Mouse (Mus musculus) forebrain, embryonic 16.5 days (tissue): ENCODE data around the gene Apba1. TPM values are rescaled to one million over a fixed set of nuclear protein-coding genes. Genes with fewer than 3 reads are reported as not detected.
A peak's percentile ranks its signal among the peaks of the same experiment; 100 is the strongest.

Source experiments
- ATAC-seq: fragments of 200-750 bp; cut with Nextera tagmentation; 2 replicates; pipeline ENCODE4 v1.8.0; 2017; ENCODE audit warnings: mild to moderate bottlenecking, moderate library complexity
- H3K27ac ChIP-seq: fragments of 300-500 bp; sonication (generic); 2 replicates; pipeline ENCODE4 v1.5.1; 2014; ENCODE audit warnings: low read length, control low read depth
- H3K27me3 ChIP-seq: fragments of 300-500 bp; sonication (generic); replicated peaks from 2 replicates; pipeline ENCODE4 v1.6.1; 2014; ENCODE audit warnings: low read length; ENCODE audit not compliant: control insufficient read depth, insufficient read depth
- H3K36me3 ChIP-seq: fragments of 300-500 bp; sonication (generic); 2 replicates; pipeline ENCODE4 v1.6.1; 2014; ENCODE audit not compliant: control insufficient read depth, insufficient read depth
- H3K4me1 ChIP-seq: fragments of 300-500 bp; sonication (generic); replicated peaks from 2 replicates; pipeline ENCODE4 v1.6.1; 2014; ENCODE audit warnings: low read length; ENCODE audit not compliant: control insufficient read depth, insufficient read depth
- H3K4me2 ChIP-seq: fragments of 300-500 bp; sonication (generic); 2 replicates; pipeline ENCODE4 v1.6.1; 2014; ENCODE audit warnings: mild to moderate bottlenecking, low read length, control low read depth
- H3K4me3 ChIP-seq: fragments of 300-500 bp; sonication (generic); replicated peaks from 2 replicates; pipeline ENCODE4 v1.5.1; 2014; ENCODE audit warnings: mild to moderate bottlenecking, low read length, control low read depth
- H3K9ac ChIP-seq: fragments of 300-500 bp; sonication (generic); replicated peaks from 2 replicates; pipeline ENCODE4 v1.6.1; 2014; ENCODE audit warnings: low read depth, low read length, control low read depth
- H3K9me3 ChIP-seq: fragments of 300-500 bp; sonication (generic); 2 replicates; pipeline ENCODE4 v1.6.1; 2016; ENCODE audit warnings: low read length; ENCODE audit not compliant: control insufficient read depth
- WGBS: fragments of 180-500 bp; shearing (Covaris S2); extraction: QIAGEN DNeasy Blood & Tissue Kit; methylation state at CpG from one replicate; pipeline ENCODE4 v1.1.7; 2014; 5-methylcytosine and 5-hydroxymethylcytosine counted together
- polyA plus RNA-seq: library from polyadenylated mRNA; unstranded; fragments of >200 nt; fragmentation: Nextera tagmentation; extraction: Ambion mirVana; gene quantifications from 2 replicates; pipeline ENCODE4 v1.2.1, GENCODE M21; 2015

The Apba1 gene
- polyA plus RNA-seq, 1 experiment from 2014 or later, result 6.6 TPM

- no peak overlapping the region for H3K9ac ChIP-seq
- peak; percentile 90 for ATAC-seq
- no peaks in the 10 kb centered on the region for H3K9me3 ChIP-seq
- peak overlapping the region; percentile 21 for H3K4me2 ChIP-seq
- H3K27me3 ChIP-seq, result no peaks in the 10 kb centered on the region
- no peak overlapping the region for H3K4me3 ChIP-seq
- WGBS, result 12% methylated on average over 10 of the region's 10 CpGs
- H3K4me1 ChIP-seq, result peaks cover 18% of the 10 kb centered on the region
- H3K36me3 ChIP-seq, result no peaks in the 10 kb centered on the region
- H3K27ac ChIP-seq, result no peak overlapping the region; the same call in 1 of the 2 replicates
Measured at GRCm38 (mm10) chr19:23770494-23771423, 12.1 kb downstream of the Apba1 start.

DNA sequence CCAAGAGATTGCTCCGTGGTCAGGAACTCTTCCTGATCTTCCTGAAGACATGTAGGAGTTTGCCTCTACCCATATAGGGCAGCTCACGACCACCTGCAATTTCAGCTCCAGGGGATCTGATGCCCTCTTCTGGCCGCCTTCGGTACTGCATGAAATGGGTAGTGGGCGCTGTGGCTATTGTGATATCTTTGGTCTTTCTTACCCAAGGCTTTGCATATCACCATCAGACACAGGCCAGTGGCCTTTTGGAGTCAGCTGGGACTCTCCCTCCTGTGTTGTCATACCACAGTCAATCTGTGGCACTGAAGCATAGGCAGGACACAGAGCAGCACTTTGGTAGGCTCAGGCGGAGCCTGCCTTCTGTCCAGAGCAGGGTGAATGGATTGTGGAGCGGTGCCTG, 13.3 kb downstream of the Apba1 start:
- no peaks in the 10 kb centered on the region for H3K27me3 ChIP-seq
- no peaks in the 10 kb centered on the region for H3K36me3 ChIP-seq
- no peak overlapping the region for H3K27ac ChIP-seq
- H3K9ac ChIP-seq, result no peak overlapping the region
- no peak overlapping the region for H3K4me2 ChIP-seq
- ATAC-seq, result no peak
- H3K4me1 ChIP-seq, result peaks cover 18% of the 10 kb centered on the region
- H3K4me3 ChIP-seq, result no peak overlapping the region
- 76% methylated on average over 7 of the region's 7 CpGs for WGBS
- no peaks in the 10 kb centered on the region for H3K9me3 ChIP-seq

- peak; percentile 62 for ATAC-seq
Measured at GRCm38 (mm10) chr19:23775356-23775755, 16.7 kb downstream of the Apba1 start.

DNA sequence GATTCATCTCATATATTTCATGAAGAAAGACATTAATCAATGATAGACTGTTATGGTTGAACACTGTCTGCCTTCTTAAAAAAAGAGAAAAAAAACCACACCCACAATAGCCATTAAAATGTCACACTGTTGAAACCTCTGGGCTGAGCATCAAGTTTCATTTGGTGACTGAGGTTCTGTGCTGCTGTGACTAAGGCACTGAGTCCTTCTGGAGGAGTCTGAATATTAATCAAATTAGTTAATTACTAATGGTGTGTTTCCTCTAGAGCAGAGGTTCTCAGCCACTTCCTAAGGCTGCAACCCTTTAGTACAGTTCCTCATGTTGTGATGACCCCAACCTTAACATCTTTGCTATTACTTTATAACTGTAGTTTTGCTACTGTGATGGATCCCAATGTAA, 20.4 kb downstream of the Apba1 start:
- Histone ChIP-seq H3K36me3 (no peaks in the 10 kb centered on the region), H3K9ac (no peak overlapping the region), H3K27me3 (no peaks in the 10 kb centered on the region), H3K4me2 (no peak overlapping the region), H3K4me1 (peaks cover 10% of the 10 kb centered on the region), H3K4me3 (no peak overlapping the region), H3K9me3 (no peaks in the 10 kb centered on the region), H3K27ac (no peak overlapping the region)
- no peak for ATAC-seq

More at GRCm38 (mm10) chr19:23775356-23775755, 16.7 kb downstream of the Apba1 start:
- H3K4me3 ChIP-seq, result no peak overlapping the region
- H3K9me3 ChIP-seq, result no peaks in the 10 kb centered on the region
- no peaks in the 10 kb centered on the region for H3K36me3 ChIP-seq
- peaks cover 11% of the 10 kb centered on the region for H3K4me1 ChIP-seq
- no peaks in the 10 kb centered on the region for H3K27me3 ChIP-seq
- no peak overlapping the region for H3K9ac ChIP-seq
- 64% methylated on average over 6 of the region's 6 CpGs for WGBS
- H3K27ac ChIP-seq, result peak overlapping the region; percentile 29; the same call in 1 of the 2 replicates
- H3K4me2 ChIP-seq, result no peak overlapping the region

- no peak for ATAC-seq
- Histone ChIP-seq H3K9me3 (no peaks in the 10 kb centered on the region), H3K4me2 (no peak overlapping the region), H3K9ac (no peak overlapping the region), H3K27ac (no peak overlapping the region), H3K36me3 (no peaks in the 10 kb centered on the region), H3K4me3 (no peak overlapping the region), H3K4me1 (peaks cover 10% of the 10 kb centered on the region), H3K27me3 (no peaks in the 10 kb centered on the region)
- 94% methylated on average over 4 of the region's 4 CpGs for WGBS
Measured at GRCm38 (mm10) chr19:23780105-23780504, 21.4 kb downstream of the Apba1 start.

GRCm38 (mm10) chr19:23781968-23782367, 23.3 kb downstream of the Apba1 start:
- Histone ChIP-seq H3K4me1 (peaks cover 5% of the 10 kb centered on the region), H3K27ac (no peak overlapping the region), H3K4me3 (no peak overlapping the region), H3K4me2 (no peak overlapping the region), H3K9me3 (no peaks in the 10 kb centered on the region), H3K27me3 (no peaks in the 10 kb centered on the region), H3K9ac (no peak overlapping the region), H3K36me3 (no peaks in the 10 kb centered on the region)
- WGBS, result 9% methylated on average over 9 of the region's 9 CpGs
- peak; percentile 81 for ATAC-seq

GRCm38 (mm10) chr19:23788420-23789132, 29.9 kb downstream of the Apba1 start:
- Histone ChIP-seq H3K27ac (no peak overlapping the region), H3K4me3 (no peak overlapping the region), H3K4me1 (no peaks in the 10 kb centered on the region), H3K36me3 (no peaks in the 10 kb centered on the region), H3K27me3 (no peaks in the 10 kb centered on the region), H3K4me2 (no peak overlapping the region), H3K9me3 (no peaks in the 10 kb centered on the region), H3K9ac (no peak overlapping the region)
- ATAC-seq, result no peak
- 72% methylated on average over 9 of the region's 9 CpGs for WGBS

DNA sequence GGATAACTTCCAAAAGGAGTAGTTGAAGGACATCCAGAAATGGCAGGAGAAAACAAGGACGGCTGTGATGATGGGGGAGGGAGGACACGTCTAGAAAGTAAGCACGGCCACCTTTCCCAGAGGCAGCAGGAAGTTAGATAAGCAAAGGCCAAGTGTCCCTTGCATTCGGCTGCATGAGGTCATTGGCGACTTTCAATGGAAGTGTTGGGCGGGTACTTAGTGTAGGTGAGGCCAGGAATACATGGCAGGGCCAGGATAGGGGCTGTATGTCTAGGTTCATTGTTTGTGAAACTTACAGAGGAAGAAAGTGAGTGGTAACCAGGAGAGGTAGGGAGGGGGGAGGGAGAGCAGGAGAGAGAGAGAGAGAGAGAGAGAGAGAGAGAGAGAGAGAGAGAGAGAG, 33.0 kb downstream of the Apba1 start:
- Histone ChIP-seq H3K9me3 (no peaks in the 10 kb centered on the region), H3K4me2 (no peak overlapping the region), H3K9ac (no peak overlapping the region), H3K27me3 (no peaks in the 10 kb centered on the region), H3K27ac (no peak overlapping the region), H3K4me1 (peaks cover 5% of the 10 kb centered on the region; the same call in 1 of the 2 replicates), H3K4me3 (no peak overlapping the region), H3K36me3 (no peaks in the 10 kb centered on the region)
- 85% methylated on average over 6 of the region's 6 CpGs for WGBS
- no peak for ATAC-seq

- H3K27ac ChIP-seq, result no peak overlapping the region
- no peaks in the 10 kb centered on the region for H3K36me3 ChIP-seq
- no peak overlapping the region for H3K4me2 ChIP-seq
- H3K27me3 ChIP-seq, result no peaks in the 10 kb centered on the region
- no peak for ATAC-seq
- no peaks in the 10 kb centered on the region for H3K9me3 ChIP-seq
- H3K9ac ChIP-seq, result no peak overlapping the region
- peaks cover 5% of the 10 kb centered on the region; the same call in 1 of the 2 replicates for H3K4me1 ChIP-seq
- WGBS, result 81% methylated on average over 6 of the region's 6 CpGs
- H3K4me3 ChIP-seq, result no peak overlapping the region
Measured at GRCm38 (mm10) chr19:23792559-23792958, 33.9 kb downstream of the Apba1 start.
